Mouse (Mus musculus) limb, embryonic 12.5 days (tissue): ENCODE data around the gene Zbtb37. TPM values are rescaled to one million over a fixed set of nuclear protein-coding genes. Genes with fewer than 3 reads are reported as not detected.

Experiments used
- ATAC-seq: fragments of 200-750 bp; cut with Nextera tagmentation; 2 replicates; pipeline ENCODE4 v1.8.0; 2017; ENCODE audit warnings: low read depth, moderate TSS enrichment; ENCODE audit not compliant: insufficient number of reproducible peaks, insufficient read depth, low FRiP score, low TSS enrichment
- H3K27ac ChIP-seq: fragments of 300-500 bp; sonication (generic); 2 replicates; pipeline ENCODE4 v1.5.1; 2016; ENCODE audit warnings: mild to moderate bottlenecking, moderate library complexity
- H3K27me3 ChIP-seq: fragments of 300-500 bp; sonication (generic); 2 replicates; pipeline ENCODE4 v1.6.1; 2016; ENCODE audit warnings: mild to moderate bottlenecking, moderate library complexity
- H3K36me3 ChIP-seq: fragments of 300-500 bp; sonication (generic); 2 replicates; pipeline ENCODE4 v1.6.1; 2016; ENCODE audit warnings: mild to moderate bottlenecking, moderate library complexity
- H3K4me1 ChIP-seq: fragments of 300-500 bp; sonication (generic); replicated peaks from 2 replicates; pipeline ENCODE4 v1.6.1; 2016
- H3K4me2 ChIP-seq: fragments of 300-500 bp; sonication (generic); 2 replicates; pipeline ENCODE4 v1.6.1; 2016; ENCODE audit warnings: mild to moderate bottlenecking, moderate library complexity
- H3K4me3 ChIP-seq: fragments of 300-500 bp; sonication (generic); replicated peaks from 2 replicates; pipeline ENCODE4 v1.5.1; 2016; ENCODE audit warnings: mild to moderate bottlenecking
- H3K9ac ChIP-seq: fragments of 300-500 bp; sonication (generic); replicated peaks from 2 replicates; pipeline ENCODE4 v1.6.1; 2016; ENCODE audit warnings: mild to moderate bottlenecking, moderate library complexity
- H3K9me3 ChIP-seq: fragments of 300-500 bp; sonication (generic); 2 replicates; pipeline ENCODE4 v1.6.1; 2016; ENCODE audit warnings: mild to moderate bottlenecking, moderate library complexity
- WGBS: fragments of 180-500 bp; shearing (Covaris S2); methylation state at CpG from one replicate; pipeline ENCODE4 v1.1.7; 2016; 5-methylcytosine and 5-hydroxymethylcytosine counted together
- polyA plus RNA-seq: library from polyadenylated mRNA; unstranded; fragments of >200 nt; fragmentation: Nextera tagmentation; extraction: Ambion mirVana; gene quantifications from 2 replicates; pipeline ENCODE4 v1.2.1, GENCODE M21; 2016

Zbtb37 gene
- 8.5 and 11.1 TPM in 2 replicates for polyA plus RNA-seq

GRCm38 (mm10) chr1:161034435-161035280, at the start of gene Zbtb37:
TSS of gene Zbtb37 (minus strand) at chr1:161034849.
- Histone ChIP-seq H3K9ac (peak within 1 kb of the TSS; percentile 96), H3K4me1 (peaks cover 18% of the 10 kb centered on the region), H3K4me3 (peak within 1 kb of the TSS; percentile 74), H3K27me3 (no peaks in the 10 kb centered on the region), H3K36me3 (peaks cover 66% of the 10 kb centered on the region), H3K4me2 (peak within 1 kb of the TSS; percentile 93), H3K9me3 (no peaks in the 10 kb centered on the region), H3K27ac (peak within 1 kb of the TSS; percentile 95)
- WGBS = under 1% methylated on average over 71 of the region's 76 CpGs
- peak; percentile 92 for ATAC-seq

GRCm38 (mm10) chr1:161077243-161077642, 42.6 kb upstream of the Zbtb37 start:
- no peak overlapping the region for H3K4me3 ChIP-seq
- no peak for ATAC-seq
- no peaks in the 10 kb centered on the region for H3K9me3 ChIP-seq
- no peak overlapping the region for H3K9ac ChIP-seq
- peaks cover 17% of the 10 kb centered on the region for H3K4me1 ChIP-seq
- no peak overlapping the region for H3K4me2 ChIP-seq
- 88% methylated on average over 3 of the region's 3 CpGs for WGBS
- H3K27me3 ChIP-seq = no peaks in the 10 kb centered on the region
- no peak overlapping the region for H3K27ac ChIP-seq
- peaks cover 47% of the 10 kb centered on the region for H3K36me3 ChIP-seq

DNA sequence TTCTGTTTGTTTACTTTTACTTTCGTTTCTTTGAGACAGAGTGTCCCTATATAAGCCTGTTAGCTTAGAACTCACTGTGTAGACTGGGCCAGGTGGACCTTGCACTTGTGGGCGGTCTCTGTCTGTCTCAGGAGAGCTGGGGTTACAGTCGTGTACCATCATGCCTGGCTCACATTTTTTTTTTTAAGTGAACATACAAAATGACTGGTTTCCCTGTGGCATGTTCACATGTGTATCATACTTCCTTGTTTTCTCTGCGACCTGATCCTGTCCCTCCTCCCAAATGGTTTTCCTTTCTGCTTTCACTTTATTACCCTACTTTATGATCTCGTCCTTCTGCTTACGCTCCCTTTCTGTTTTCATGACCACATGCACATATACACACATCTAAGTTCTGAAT, 41.6 kb upstream of the Zbtb37 start:
- 81% methylated on average over 6 of the region's 6 CpGs for WGBS
- ATAC-seq = no peak
- Histone ChIP-seq H3K9me3 (no peaks in the 10 kb centered on the region), H3K4me3 (no peak overlapping the region), H3K9ac (no peak overlapping the region), H3K4me1 (peaks cover 22% of the 10 kb centered on the region), H3K27me3 (no peaks in the 10 kb centered on the region), H3K4me2 (no peak overlapping the region), H3K27ac (no peak overlapping the region), H3K36me3 (peaks cover 41% of the 10 kb centered on the region)

DNA sequence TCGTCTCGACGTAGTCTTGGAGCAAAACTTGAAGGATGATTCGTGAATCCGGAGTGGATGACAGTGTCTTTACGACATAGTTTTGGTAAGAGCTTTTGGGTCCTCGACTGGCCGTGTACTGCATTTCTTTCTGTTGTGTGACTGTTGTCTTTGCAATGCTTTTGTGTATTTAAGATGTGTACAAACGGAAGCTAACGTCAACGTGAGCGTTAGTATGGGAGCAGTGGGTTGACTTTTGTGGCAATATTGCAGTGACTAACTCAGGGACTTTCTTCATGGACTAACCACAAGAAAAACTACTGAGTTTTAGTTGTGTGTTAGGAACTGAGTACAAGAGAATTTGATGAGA, 36.6 kb upstream of the Zbtb37 start:
- H3K36me3 ChIP-seq = peaks cover 13% of the 10 kb centered on the region; the same call in 1 of the 2 replicates
- peak overlapping the region; percentile 71 for H3K4me2 ChIP-seq
- WGBS = 0% methylated on average over 12 of the region's 12 CpGs
- H3K27ac ChIP-seq = peak overlapping the region; percentile 64; the same call in 1 of the 2 replicates
- H3K9ac ChIP-seq = peak overlapping the region; percentile 70
- H3K4me3 ChIP-seq = peak overlapping the region; percentile 59
- peaks cover 27% of the 10 kb centered on the region for H3K4me1 ChIP-seq
- ATAC-seq = no peak
- H3K27me3 ChIP-seq = no peaks in the 10 kb centered on the region
- no peaks in the 10 kb centered on the region for H3K9me3 ChIP-seq

DNA sequence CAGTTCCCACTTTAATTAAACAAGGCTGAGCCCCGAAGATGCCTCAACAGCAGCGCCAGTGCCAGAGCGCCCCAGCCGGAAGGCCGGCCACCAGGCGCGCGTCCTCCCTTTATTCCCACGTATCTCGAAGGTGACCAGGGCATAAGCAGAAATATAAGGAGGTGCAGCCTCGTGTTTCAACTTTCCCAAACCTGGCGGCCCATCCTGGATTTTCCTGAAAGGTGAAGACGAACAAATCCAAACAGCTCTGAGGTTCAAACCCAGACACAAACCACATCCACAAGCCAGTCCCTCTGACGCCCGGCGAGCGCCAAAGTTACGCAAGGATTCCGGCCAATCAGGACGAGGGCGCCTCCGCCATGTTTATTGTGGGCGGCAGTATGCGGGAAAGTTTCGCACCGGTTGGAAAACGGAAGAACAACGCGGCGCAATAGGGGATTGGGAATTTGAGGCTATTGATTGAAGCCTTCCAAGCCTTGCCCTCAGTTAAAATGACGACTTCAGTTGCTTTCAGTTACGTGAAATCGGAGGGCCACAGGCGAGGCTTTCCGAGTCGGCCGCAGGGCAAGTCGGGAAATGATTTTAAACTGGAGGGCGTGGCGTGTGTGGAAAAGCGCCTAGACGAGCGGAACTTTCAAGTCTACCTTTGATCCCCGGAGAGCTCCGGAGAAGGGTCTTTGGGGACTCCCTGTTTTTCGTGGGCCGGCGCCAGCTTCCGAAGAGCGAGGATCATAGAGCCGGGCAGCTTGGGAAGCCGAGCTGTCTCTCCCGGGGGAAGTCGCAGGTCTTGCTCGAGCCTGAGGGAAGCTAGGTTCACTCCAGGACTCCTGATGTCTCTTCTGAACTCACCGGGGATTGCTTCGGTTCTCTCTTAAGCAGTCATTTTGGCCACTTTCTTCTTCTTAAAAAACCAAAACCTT, 36.0 kb upstream of the Zbtb37 start, which contains the start of the genes Dars2 and Cenpl:
Dars2 (minus strand) TSS at position 307 of the 920 bp plus-strand sequence.
Cenpl (plus strand) TSS at position 362 of the 920 bp plus-strand sequence.
- peak; percentile 97 for ATAC-seq
- Histone ChIP-seq H3K9me3 (no peaks in the 10 kb centered on the region), H3K4me3 (peak within 1 kb of the TSS; percentile 59), H3K4me1 (peaks cover 27% of the 10 kb centered on the region), H3K27me3 (no peaks in the 10 kb centered on the region), H3K27ac (peak within 1 kb of the TSS; percentile 64), H3K9ac (peak within 1 kb of the TSS; percentile 70), H3K4me2 (peak within 1 kb of the TSS; percentile 78), H3K36me3 (peaks cover 7% of the 10 kb centered on the region; the same call in 1 of the 2 replicates)
- WGBS = under 1% methylated on average over 57 of the region's 57 CpGs

DNA sequence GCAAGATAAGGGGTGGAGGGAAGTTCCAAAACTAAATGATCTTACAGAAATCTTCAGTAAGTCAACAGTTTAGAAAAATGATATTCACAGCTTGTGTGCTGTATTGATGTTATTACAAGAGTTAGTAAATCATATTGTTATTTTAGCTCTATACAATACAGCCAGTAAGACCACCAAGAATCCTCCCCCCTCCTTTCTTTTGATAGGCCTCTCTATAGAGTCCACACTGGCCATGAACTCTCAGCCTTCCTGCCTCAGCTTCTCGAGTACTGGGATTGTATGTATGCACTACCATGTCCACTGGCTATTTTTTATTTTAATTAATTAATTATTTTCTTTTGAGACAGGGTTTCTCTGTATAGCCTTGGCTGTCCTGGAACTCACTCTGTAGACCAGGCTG, 28.7 kb upstream of the Zbtb37 start:
- Histone ChIP-seq H3K36me3 (peaks cover 18% of the 10 kb centered on the region), H3K4me3 (no peak overlapping the region), H3K9me3 (no peaks in the 10 kb centered on the region), H3K9ac (no peak overlapping the region), H3K4me2 (no peak overlapping the region), H3K27me3 (no peaks in the 10 kb centered on the region), H3K27ac (no peak overlapping the region), H3K4me1 (no peaks in the 10 kb centered on the region)
- 68% methylated on average over 1 of the region's 1 CpGs for WGBS
- ATAC-seq = peak; percentile 63; the same call in 1 of the 2 replicates

DNA sequence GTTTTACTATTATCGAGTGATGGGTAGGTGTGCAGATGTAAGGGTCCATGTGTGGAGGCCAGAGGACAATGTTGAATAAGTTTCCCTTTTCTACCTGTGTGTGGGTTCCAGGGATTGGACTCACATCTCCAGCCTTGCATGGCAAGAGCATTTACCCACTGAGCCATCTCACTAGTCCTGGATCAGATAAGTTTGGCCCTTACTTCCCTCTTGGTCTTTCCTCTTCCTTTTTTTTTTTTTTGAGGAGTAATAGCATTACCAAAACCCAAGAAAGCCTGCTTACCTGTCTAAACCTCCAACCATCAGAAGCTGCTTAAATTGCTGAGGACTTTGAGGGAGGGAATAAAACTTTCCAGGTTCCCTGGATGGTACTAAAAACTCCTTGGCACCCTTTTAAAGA, 22.5 kb upstream of the Zbtb37 start:
- 93% methylated on average over 1 of the region's 1 CpGs for WGBS
- Histone ChIP-seq H3K4me3 (no peak overlapping the region), H3K36me3 (peaks cover 52% of the 10 kb centered on the region), H3K4me2 (no peak overlapping the region), H3K4me1 (no peaks in the 10 kb centered on the region), H3K27me3 (no peaks in the 10 kb centered on the region), H3K27ac (no peak overlapping the region), H3K9me3 (no peaks in the 10 kb centered on the region), H3K9ac (no peak overlapping the region)
- no peak for ATAC-seq

GRCm38 (mm10) chr1:161046972-161047371, 12.3 kb upstream of the Zbtb37 start:
- H3K27me3 ChIP-seq = no peaks in the 10 kb centered on the region
- no peak overlapping the region for H3K4me2 ChIP-seq
- WGBS = 86% methylated on average over 3 of the region's 3 CpGs
- no peaks in the 10 kb centered on the region for H3K4me1 ChIP-seq
- peaks cover 75% of the 10 kb centered on the region for H3K36me3 ChIP-seq
- no peak overlapping the region for H3K4me3 ChIP-seq
- no peak overlapping the region for H3K9ac ChIP-seq
- no peaks in the 10 kb centered on the region for H3K9me3 ChIP-seq
- no peak overlapping the region for H3K27ac ChIP-seq
- no peak for ATAC-seq

DNA sequence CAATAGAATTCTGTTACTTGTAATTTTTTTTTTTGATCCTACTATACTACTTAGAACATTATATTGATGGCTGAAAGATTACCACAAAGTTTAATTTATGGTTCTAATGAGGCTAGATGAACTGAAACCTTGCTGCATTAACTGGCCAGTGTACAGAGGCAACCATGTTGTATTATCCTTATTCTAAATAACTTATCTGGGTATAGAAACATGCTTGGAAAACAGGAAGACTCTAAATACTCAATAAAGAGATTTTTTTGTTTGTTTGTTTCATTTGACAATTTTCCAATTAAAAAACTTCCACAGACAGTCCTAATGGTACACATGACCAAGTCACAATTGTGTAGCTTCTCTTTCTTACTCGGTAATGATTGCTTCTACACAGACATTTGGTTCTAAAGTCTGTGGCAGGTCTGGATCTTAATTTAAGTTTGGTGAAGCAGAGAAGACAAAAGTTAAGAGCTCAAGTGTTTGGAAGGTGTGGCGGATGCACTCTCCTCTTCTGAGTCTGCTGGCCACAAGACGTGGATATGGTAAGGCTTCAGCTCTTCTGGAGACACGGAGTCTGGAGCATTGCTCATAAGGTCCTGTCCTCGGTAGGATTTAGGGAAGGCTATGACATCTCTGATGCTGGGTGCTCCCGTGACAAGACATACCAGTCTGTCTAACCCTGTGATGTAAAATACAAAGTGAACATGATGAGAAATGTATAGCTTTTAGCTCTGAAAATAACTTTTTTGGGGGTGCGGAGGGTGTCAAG, 6.8 kb upstream of the Zbtb37 start:
- H3K36me3 ChIP-seq = peaks cover 73% of the 10 kb centered on the region
- no peak overlapping the region for H3K4me3 ChIP-seq
- H3K27me3 ChIP-seq = no peaks in the 10 kb centered on the region
- no peak for ATAC-seq
- 91% methylated on average over 7 of the region's 7 CpGs for WGBS
- no peak overlapping the region for H3K4me2 ChIP-seq
- H3K27ac ChIP-seq = peak overlapping the region; percentile 67
- H3K9me3 ChIP-seq = no peaks in the 10 kb centered on the region
- H3K9ac ChIP-seq = no peak overlapping the region
- peaks cover 9% of the 10 kb centered on the region for H3K4me1 ChIP-seq

- Histone ChIP-seq H3K27ac (peak overlapping the region; percentile 67), H3K4me3 (no peak overlapping the region), H3K9me3 (no peaks in the 10 kb centered on the region), H3K4me2 (no peak overlapping the region), H3K27me3 (no peaks in the 10 kb centered on the region), H3K9ac (no peak overlapping the region), H3K4me1 (peaks cover 9% of the 10 kb centered on the region), H3K36me3 (peaks cover 73% of the 10 kb centered on the region)
- no peak for ATAC-seq
Observed at GRCm38 (mm10) chr1:161040855-161041254, 6.2 kb upstream of the Zbtb37 start.
